Mouse (Mus musculus) ES-E14 (cell line): ENCODE results near the gene Unc79.

ENCODE experiments used
- CHD2 ChIP-seq: IDR thresholded peaks from 2 replicates; pipeline ENCODE4 v1.6.1; 2014; ENCODE audit warnings: mild to moderate bottlenecking, low read depth, low read length, inconsistent platforms
- HCFC1 ChIP-seq: IDR thresholded peaks from 2 replicates; pipeline ENCODE4 v1.6.1; 2012; ENCODE audit warnings: low read length, inconsistent platforms, borderline replicate concordance; ENCODE audit not compliant: insufficient read depth
- ZC3H11A ChIP-seq: IDR thresholded peaks from 2 replicates; pipeline ENCODE4 v1.6.1; 2012; ENCODE audit warnings: low read depth, mild to moderate bottlenecking, inconsistent platforms, low read length, borderline replicate concordance

DNA sequence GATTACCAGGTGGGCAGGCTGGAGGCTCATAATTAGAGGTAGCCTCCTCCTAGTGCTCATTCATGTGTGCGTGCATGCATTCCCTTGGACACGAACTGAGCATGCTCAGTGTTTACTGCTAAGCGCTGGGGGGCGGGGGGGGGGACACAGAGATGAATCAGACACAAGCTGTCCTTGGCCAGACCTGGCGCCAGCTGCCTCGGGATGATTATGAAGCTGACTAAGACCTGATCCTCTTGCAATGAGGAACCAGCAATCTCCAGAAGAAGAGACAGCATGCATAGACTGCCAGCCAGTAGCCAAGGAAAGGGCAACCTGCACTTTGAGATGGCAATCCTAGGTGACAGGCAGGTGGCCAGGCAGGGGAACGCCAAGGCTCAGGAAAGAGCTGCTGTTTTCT lies 256.9 kb downstream of the Unc79 start:
- no peak for TF ChIP-seq CHD2
- no peak for TF ChIP-seq ZC3H11A
- no peak for TF ChIP-seq HCFC1
